Mouse (Mus musculus) stomach, postnatal 0 days (tissue): ENCODE data around the gene Cacna1a. TPM values are rescaled to one million over a fixed set of nuclear protein-coding genes. Genes with fewer than 3 reads are reported as not detected.

ENCODE experiments used
- ATAC-seq: fragments of 200-750 bp; cut with Nextera tagmentation; 2 replicates; pipeline ENCODE4 v1.8.0; 2017; ENCODE audit not compliant: low FRiP score, low TSS enrichment
- DNase-seq: peaks from one replicate; pipeline ENCODE4 v3.0.0-alpha.2; 2016; ENCODE audit warnings: low spot score
- H3K27ac ChIP-seq: fragments of 300-500 bp; sonication (generic); replicated peaks from 2 replicates; pipeline ENCODE4 v1.5.1; 2014; ENCODE audit warnings: mild to moderate bottlenecking, control low read depth
- H3K27me3 ChIP-seq: fragments of 300-500 bp; sonication (generic); 2 replicates; pipeline ENCODE4 v1.6.1; 2014; ENCODE audit warnings: low read length; ENCODE audit not compliant: control insufficient read depth, insufficient read depth
- H3K36me3 ChIP-seq: fragments of 300-500 bp; sonication (generic); 2 replicates; pipeline ENCODE4 v1.6.1; 2014; ENCODE audit warnings: low read length, mixed read lengths; ENCODE audit not compliant: control insufficient read depth, insufficient read depth
- H3K4me1 ChIP-seq: fragments of 300-500 bp; sonication (generic); replicated peaks from 2 replicates; pipeline ENCODE4 v1.6.1; 2014; ENCODE audit warnings: antibody characterized with exemption; ENCODE audit not compliant: control insufficient read depth, insufficient read depth
- H3K4me2 ChIP-seq: fragments of 300-500 bp; sonication (generic); replicated peaks from 2 replicates; pipeline ENCODE4 v1.6.1; 2014; ENCODE audit warnings: low read depth, mild to moderate bottlenecking, control low read depth, moderate library complexity
- H3K4me3 ChIP-seq: fragments of 300-500 bp; sonication (generic); 2 replicates; pipeline ENCODE4 v1.5.1; 2014; ENCODE audit warnings: low read depth, low read length, control low read depth
- H3K9ac ChIP-seq: fragments of 300-500 bp; sonication (generic); 2 replicates; pipeline ENCODE4 v1.6.1; 2014; ENCODE audit warnings: mild to moderate bottlenecking, low read length, control low read depth, mixed read lengths
- H3K9me3 ChIP-seq: fragments of 300-500 bp; sonication (generic); 2 replicates; pipeline ENCODE4 v1.6.1; 2016; ENCODE audit warnings: low read length; ENCODE audit not compliant: control insufficient read depth
- CTCF ChIP-seq: IDR thresholded peaks from 2 replicates; pipeline ENCODE4 v1.5.1; 2016; ENCODE audit warnings: antibody characterized with exemption, low read depth, mild to moderate bottlenecking, moderate library complexity
- EP300 ChIP-seq: optimal IDR thresholded peaks from 2 replicates; pipeline ENCODE3; 2016; ENCODE audit warnings: antibody characterized with exemption
- WGBS: fragments of 180-500 bp; shearing (Covaris S2); extraction: QIAGEN DNeasy Blood & Tissue Kit; methylation state at CpG from one replicate; pipeline ENCODE4 v1.1.7; 2014; 5-methylcytosine and 5-hydroxymethylcytosine counted together
- polyA plus RNA-seq: library from polyadenylated mRNA; unstranded; fragments of >200 nt; fragmentation: Nextera tagmentation; extraction: Ambion mirVana; gene quantifications from 2 replicates; pipeline ENCODE4 v1.2.1, GENCODE M21; 2015

Gene Cacna1a
- polyA plus RNA-seq, 1 experiment from 2014 or later: 2.9 TPM

DNA sequence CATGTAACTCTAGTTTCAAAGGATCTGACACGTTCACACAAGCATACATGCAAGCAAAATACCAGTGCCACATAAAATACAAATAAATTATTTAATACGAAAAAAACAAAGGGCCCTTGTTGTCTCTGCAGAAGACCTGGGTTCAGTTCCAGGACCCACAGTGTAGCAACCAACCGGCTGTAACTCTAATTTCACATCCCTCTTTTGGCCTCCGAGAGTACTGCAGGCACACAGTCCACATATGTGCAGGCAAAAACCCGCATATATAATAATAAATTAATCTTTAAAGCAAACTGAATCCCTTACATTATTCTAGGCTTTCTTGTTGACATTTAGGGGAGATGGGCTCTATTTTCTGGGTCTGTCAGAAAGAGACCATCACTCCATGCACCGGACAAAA is 258.6 kb downstream of the Cacna1a start:
- H3K27me3 ChIP-seq: no peaks in the 10 kb centered on the region
- no peaks in the 10 kb centered on the region for H3K4me1 ChIP-seq
- ATAC-seq (no peak), DNase-seq (no peak)
- no peak overlapping the region for H3K4me2 ChIP-seq
- H3K27ac ChIP-seq: no peak overlapping the region
- H3K9me3 ChIP-seq: no peaks in the 10 kb centered on the region
- TF ChIP-seq EP300 (no peak), CTCF (peak; percentile 48)
- no peak overlapping the region for H3K9ac ChIP-seq
- H3K36me3 ChIP-seq: no peaks in the 10 kb centered on the region
- no peak overlapping the region for H3K4me3 ChIP-seq
- WGBS: 52% methylated on average over 6 of the region's 6 CpGs

DNA sequence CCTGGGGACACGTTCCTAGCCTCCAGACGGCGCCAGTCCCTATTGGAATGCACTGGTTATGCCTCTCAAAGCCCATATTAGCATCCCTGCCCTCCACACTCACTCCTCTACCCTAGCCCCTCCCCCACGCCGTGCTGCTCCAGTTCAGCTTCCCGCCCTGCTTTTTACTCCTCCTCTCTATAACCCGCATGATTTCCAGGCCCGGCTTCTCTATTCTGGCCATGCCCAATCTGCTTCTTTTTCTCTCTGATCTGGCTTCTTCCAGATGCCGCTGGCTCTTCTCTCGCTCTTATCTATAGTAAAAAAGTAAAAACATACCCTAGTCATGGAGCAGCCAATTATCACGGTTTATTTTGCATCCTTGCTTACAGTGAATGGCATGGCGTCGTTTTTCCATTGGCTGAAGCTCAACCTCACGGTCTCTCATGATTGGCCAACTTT is 259.2 kb downstream of the Cacna1a start:
- WGBS: 4% methylated on average over 14 of the region's 14 CpGs
- ATAC-seq (peak; percentile 52), DNase-seq (peak; percentile 57)
- H3K27ac ChIP-seq: no peak overlapping the region
- peak overlapping the region; percentile 15; the same call in 1 of the 2 replicates for H3K4me2 ChIP-seq
- TF ChIP-seq CTCF (peak; percentile 31), EP300 (no peak)
- no peaks in the 10 kb centered on the region for H3K36me3 ChIP-seq
- no peaks in the 10 kb centered on the region for H3K9me3 ChIP-seq
- no peaks in the 10 kb centered on the region for H3K27me3 ChIP-seq
- H3K4me3 ChIP-seq: no peak overlapping the region
- H3K4me1 ChIP-seq: no peaks in the 10 kb centered on the region
- H3K9ac ChIP-seq: no peak overlapping the region

DNA sequence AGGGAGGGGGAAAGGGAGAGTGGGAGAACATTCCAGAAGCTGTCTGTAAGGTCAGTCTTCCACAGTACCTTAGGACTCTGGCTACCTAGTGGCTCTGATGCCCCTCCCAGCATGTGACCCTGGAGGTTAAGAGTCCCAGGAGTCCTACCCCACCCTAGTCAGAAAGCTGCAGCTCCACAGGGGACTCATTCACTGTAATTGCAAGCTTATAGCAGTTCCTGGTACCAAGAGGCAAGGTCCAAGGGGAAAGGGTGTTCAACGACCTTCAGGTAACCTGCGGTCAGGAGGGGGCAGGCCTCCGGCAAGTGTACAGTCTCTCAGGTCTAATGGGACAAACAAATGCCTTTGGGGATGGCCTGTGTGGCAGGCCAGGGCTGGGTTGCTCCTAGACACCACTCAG is 262.0 kb downstream of the Cacna1a start:
- TF ChIP-seq CTCF: no peak

DNA sequence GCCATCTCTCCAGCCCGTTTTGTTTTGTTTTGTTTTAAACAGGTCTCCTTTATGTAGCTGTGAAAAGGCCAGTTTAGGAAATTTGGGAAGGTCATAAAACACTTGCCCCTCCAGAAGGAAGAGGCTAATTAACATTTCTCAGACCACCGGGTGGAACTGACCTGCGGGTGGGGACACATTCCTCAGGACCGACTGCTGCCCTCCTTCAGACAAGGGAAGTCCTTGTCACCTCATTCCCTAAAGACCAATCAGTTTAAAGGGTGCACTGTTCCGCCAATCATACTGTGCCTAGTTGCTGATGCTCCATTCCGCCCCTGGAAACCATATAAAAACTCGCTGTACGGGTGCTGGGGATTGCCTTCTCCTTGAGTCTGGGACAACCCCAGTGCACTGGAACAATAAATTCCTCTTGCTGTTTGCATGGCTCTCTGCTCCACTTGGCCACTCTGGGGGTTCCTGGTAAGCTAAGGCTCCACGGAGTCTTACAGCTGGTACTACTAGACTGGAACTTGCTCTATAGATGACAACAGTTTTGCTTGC is 264.9 kb downstream of the Cacna1a start:
- H3K9me3 ChIP-seq: no peaks in the 10 kb centered on the region
- H3K4me3 ChIP-seq: no peak overlapping the region
- peaks cover 7% of the 10 kb centered on the region; the same call in 1 of the 2 replicates for H3K4me1 ChIP-seq
- no peaks in the 10 kb centered on the region for H3K27me3 ChIP-seq
- DNase-seq (no peak), ATAC-seq (no peak)
- 65% methylated on average over 9 of the region's 9 CpGs for WGBS
- H3K36me3 ChIP-seq: no peaks in the 10 kb centered on the region
- H3K4me2 ChIP-seq: no peak overlapping the region
- TF ChIP-seq EP300: no peak
- TF ChIP-seq CTCF: no peak
- H3K27ac ChIP-seq: no peak overlapping the region
- no peak overlapping the region for H3K9ac ChIP-seq

More for the DNA sequence above, 262.0 kb downstream of the Cacna1a start:
- Histone ChIP-seq H3K4me3 (no peak overlapping the region), H3K36me3 (no peaks in the 10 kb centered on the region), H3K27ac (peak overlapping the region; percentile 40; the same call in 1 of the 2 replicates), H3K4me1 (no peaks in the 10 kb centered on the region), H3K9ac (no peak overlapping the region), H3K9me3 (no peaks in the 10 kb centered on the region), H3K27me3 (no peaks in the 10 kb centered on the region), H3K4me2 (no peak overlapping the region)
- WGBS: 41% methylated on average over 3 of the region's 3 CpGs
- DNase-seq: peak; percentile 31
- ATAC-seq: peak; percentile 63

DNA sequence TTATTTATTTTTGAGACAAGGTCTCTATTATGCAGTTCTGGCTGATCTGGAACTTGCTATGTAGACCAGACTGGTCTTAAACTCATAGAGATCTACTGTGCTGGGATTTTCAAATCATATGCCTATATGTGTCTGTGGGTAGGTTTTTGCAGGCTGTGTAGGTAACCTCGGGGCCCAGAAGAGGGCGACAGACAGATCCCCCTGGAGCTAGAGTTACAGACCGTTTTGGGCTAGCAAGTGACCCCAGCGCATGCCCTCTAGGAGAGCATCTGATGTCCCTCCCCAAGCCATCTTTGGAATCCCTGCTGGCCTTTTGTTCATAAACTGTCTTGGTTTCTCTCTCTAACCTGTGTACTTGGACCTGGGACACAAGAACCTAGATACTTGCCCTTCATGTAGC is 266.4 kb downstream of the Cacna1a start:
- 41% methylated on average over 4 of the region's 4 CpGs for WGBS
- no peak overlapping the region for H3K4me2 ChIP-seq

DNA sequence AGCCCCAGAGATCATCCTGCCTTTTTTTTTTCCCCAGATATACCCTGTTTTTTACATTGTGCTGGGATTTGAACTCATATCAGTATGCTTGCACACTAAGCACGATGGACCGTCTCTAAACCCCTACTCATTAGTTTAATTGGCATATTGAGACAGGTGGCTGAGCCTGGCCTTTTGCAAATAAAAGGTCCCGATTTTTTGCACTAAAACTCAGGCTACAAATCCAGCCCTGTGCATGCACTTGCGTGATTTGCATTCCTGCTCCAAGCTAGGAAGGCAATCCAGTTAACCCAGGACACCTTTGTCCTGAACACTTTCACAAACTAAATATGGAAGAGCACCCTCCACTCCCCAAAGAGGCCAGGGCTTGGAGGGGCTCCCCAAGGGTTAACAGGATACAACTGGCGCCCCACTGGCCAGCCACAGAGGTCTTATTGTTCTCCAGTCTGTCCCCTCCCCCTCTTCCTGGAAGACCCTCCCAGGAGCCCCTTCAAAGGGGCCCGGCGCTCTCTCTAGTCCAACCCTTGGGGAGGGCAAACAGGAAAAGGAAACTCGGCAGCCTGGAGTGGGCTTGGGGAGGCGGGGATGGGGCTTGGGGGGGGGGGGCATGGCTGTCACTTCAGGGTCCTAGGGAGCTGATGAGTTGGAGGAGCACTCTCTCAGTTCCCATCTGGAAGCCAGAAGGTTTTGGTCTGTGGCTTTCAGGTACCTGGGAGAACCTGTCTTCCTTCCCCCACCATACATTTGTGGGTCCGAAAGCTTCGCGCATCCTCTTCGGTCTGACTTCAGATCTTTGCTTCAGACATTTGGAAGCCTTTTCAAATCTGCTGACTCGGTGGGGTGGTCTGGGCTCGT is 267.3 kb downstream of the Cacna1a start:
- no peaks in the 10 kb centered on the region for H3K27me3 ChIP-seq
- TF ChIP-seq CTCF (no peak), EP300 (no peak)
- peak; percentile 14 for ATAC-seq
- H3K9ac ChIP-seq: peak overlapping the region; percentile 74
- H3K9me3 ChIP-seq: no peaks in the 10 kb centered on the region
- H3K4me3 ChIP-seq: peak overlapping the region; percentile 38
- peak; percentile 65 for DNase-seq
- peaks cover 7% of the 10 kb centered on the region for H3K4me1 ChIP-seq
- 10% methylated on average over 15 of the region's 15 CpGs for WGBS
- no peaks in the 10 kb centered on the region for H3K36me3 ChIP-seq
- H3K27ac ChIP-seq: peak overlapping the region; percentile 97
- peak overlapping the region; percentile 73 for H3K4me2 ChIP-seq

More for the DNA sequence above, 266.4 kb downstream of the Cacna1a start:
- H3K4me3 ChIP-seq: no peak overlapping the region
- peak; percentile 58 for TF ChIP-seq CTCF
- TF ChIP-seq EP300: no peak
- no peaks in the 10 kb centered on the region for H3K9me3 ChIP-seq
- no peak for ATAC-seq
- DNase-seq: peak; percentile 51
- no peak overlapping the region for H3K9ac ChIP-seq
- peaks cover 7% of the 10 kb centered on the region for H3K4me1 ChIP-seq
- no peaks in the 10 kb centered on the region for H3K36me3 ChIP-seq
- peak overlapping the region; percentile 97 for H3K27ac ChIP-seq
- no peaks in the 10 kb centered on the region for H3K27me3 ChIP-seq
